Mouse (Mus musculus) stomach, embryonic 14.5 days (tissue): Measurements from ENCODE around the gene Neurog3. TPM values are rescaled to one million over a fixed set of nuclear protein-coding genes. Genes with fewer than 3 reads are reported as not detected.

Source experiments
- ATAC-seq: fragments of 200-750 bp; cut with Nextera tagmentation; 2 replicates; pipeline ENCODE4 v1.8.0; 2017; ENCODE audit warnings: low read depth, moderate TSS enrichment; ENCODE audit not compliant: insufficient number of reproducible peaks, insufficient read depth, low FRiP score
- H3K27ac ChIP-seq: fragments of 300-500 bp; sonication (generic); 2 replicates; pipeline ENCODE4 v1.5.1; 2014; ENCODE audit warnings: mild to moderate bottlenecking, low read length, moderate library complexity, mixed read lengths
- H3K27me3 ChIP-seq: fragments of 300-500 bp; sonication (generic); 2 replicates; pipeline ENCODE4 v1.6.1; 2014; ENCODE audit warnings: low read length, control low read depth, mixed read lengths; ENCODE audit not compliant: control insufficient read depth, insufficient read depth
- H3K36me3 ChIP-seq: fragments of 300-500 bp; sonication (generic); 2 replicates; pipeline ENCODE4 v1.6.1; 2014; ENCODE audit warnings: mild to moderate bottlenecking, control low read depth, low read length, moderate library complexity, mixed read lengths; ENCODE audit not compliant: control insufficient read depth, insufficient read depth
- H3K4me1 ChIP-seq: fragments of 300-500 bp; sonication (generic); 2 replicates; pipeline ENCODE4 v1.6.1; 2014; ENCODE audit warnings: low read length, control low read depth, mixed read lengths; ENCODE audit not compliant: control insufficient read depth, insufficient read depth
- H3K4me2 ChIP-seq: fragments of 300-500 bp; sonication (generic); replicated peaks from 2 replicates; pipeline ENCODE4 v1.6.1; 2014; ENCODE audit warnings: low read depth, low read length, control low read depth
- H3K4me3 ChIP-seq: fragments of 300-500 bp; sonication (generic); 2 replicates; pipeline ENCODE4 v1.5.1; 2014; ENCODE audit warnings: low read depth, low read length, control low read depth
- H3K9ac ChIP-seq: fragments of 300-500 bp; sonication (generic); replicated peaks from 2 replicates; pipeline ENCODE4 v1.6.1; 2014; ENCODE audit warnings: low read depth, mild to moderate bottlenecking, control low read depth, low read length, moderate library complexity, mixed read lengths
- H3K9me3 ChIP-seq: fragments of 300-500 bp; sonication (generic); 2 replicates; pipeline ENCODE4 v1.6.1; 2016; ENCODE audit warnings: low read depth, low read length, control low read depth; ENCODE audit not compliant: control insufficient read depth
- WGBS: fragments of 180-500 bp; shearing (Covaris S2); extraction: QIAGEN DNeasy Blood & Tissue Kit; methylation state at CpG from one replicate; pipeline ENCODE4 v1.1.7; 2014; 5-methylcytosine and 5-hydroxymethylcytosine counted together
- polyA plus RNA-seq: library from polyadenylated mRNA; unstranded; fragments of >200 nt; fragmentation: Nextera tagmentation; extraction: Ambion mirVana; gene quantifications from 2 replicates; pipeline ENCODE4 v1.2.1, GENCODE M21; 2014

Neurog3 gene
- polyA plus RNA-seq, 1 experiment from 2014 or later, result 0.58 TPM

DNA sequence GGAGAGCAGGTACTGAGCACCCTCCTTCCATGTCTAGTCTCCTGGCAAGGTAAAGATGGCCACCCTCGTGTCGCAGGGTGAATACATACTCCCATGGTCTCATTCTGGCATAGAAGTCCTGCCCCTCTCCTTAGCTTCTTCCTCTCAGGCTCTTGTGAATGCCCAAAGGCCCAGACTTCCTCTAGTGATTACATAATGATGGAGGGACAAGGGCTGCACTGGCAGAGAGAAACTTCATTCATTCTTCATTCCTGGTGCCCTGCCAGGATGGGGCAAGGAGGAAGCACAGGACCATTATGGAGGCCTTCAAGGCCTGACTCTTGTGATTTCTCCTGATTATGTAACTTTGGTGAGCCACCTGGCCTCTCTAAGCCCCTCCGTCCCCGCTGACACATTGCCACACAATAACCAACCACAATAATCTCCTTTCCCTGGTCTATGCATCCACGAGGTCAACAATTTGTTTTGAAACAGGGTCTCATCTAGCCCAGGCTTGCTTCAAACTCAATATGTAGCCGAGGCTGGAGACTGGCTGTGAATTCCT lies 49.7 kb downstream of the Neurog3 start:
- 66% methylated on average over 6 of the region's 6 CpGs for WGBS
- H3K27me3 ChIP-seq, result no peaks in the 10 kb centered on the region
- ATAC-seq, result no peak
- H3K36me3 ChIP-seq, result no peaks in the 10 kb centered on the region
- no peak overlapping the region for H3K27ac ChIP-seq
- no peaks in the 10 kb centered on the region for H3K4me1 ChIP-seq
- H3K4me3 ChIP-seq, result no peak overlapping the region
- no peak overlapping the region for H3K9ac ChIP-seq
- H3K9me3 ChIP-seq, result no peaks in the 10 kb centered on the region
- H3K4me2 ChIP-seq, result no peak overlapping the region

DNA sequence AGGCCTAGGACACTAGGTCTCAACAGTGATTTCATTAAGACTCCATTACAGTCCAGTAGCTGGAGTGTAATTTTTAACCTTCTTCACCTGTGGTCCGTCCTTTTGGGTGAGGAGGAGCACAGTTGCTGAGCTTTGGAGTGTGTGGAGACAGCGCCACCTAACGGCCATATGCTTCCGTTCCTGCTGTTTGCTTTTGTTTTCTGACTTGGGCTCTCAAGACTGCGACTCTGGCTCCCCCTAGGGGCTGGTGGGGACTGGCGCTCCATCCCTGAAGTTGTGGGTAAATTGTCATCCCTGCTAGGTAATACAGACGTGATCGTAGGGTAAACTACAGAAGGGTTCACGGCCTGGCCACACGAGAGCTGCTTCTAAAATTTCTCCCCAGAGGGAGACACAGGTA lies 50.2 kb downstream of the Neurog3 start:
- Histone ChIP-seq H3K4me2 (no peak overlapping the region), H3K4me1 (no peaks in the 10 kb centered on the region), H3K9ac (no peak overlapping the region), H3K4me3 (no peak overlapping the region), H3K36me3 (no peaks in the 10 kb centered on the region), H3K9me3 (no peaks in the 10 kb centered on the region), H3K27me3 (no peaks in the 10 kb centered on the region), H3K27ac (no peak overlapping the region)
- WGBS, result 3% methylated on average over 10 of the region's 10 CpGs
- peak; percentile 40; the same call in 1 of the 2 replicates for ATAC-seq

Other genes starting within 250 kb of the Neurog3 start
- 2.3 and 2.6 TPM in 2 replicates for gene Col13a1, start 154.0 kb upstream of the Neurog3 start, polyA plus RNA-seq
- 7.7 and 8.1 TPM in 2 replicates for gene Fam241b, start 10.8 kb downstream of the Neurog3 start, polyA plus RNA-seq
- 32.4 and 32.8 TPM in 2 replicates for gene Tspan15, start 98.2 kb downstream of the Neurog3 start, polyA plus RNA-seq
- 0.14 and 0.69 TPM in 2 replicates for gene Tacr2, start 119.3 kb downstream of the Neurog3 start, polyA plus RNA-seq
- 19.4 and 23.6 TPM in 2 replicates for gene Hk1, start 246.8 kb downstream of the Neurog3 start, polyA plus RNA-seq